Mouse (Mus musculus): ENCODE results near the gene Car15. TPM values are rescaled to one million over a fixed set of nuclear protein-coding genes. Genes with fewer than 3 reads are reported as not detected.

The Car15 gene
- total RNA-seq, 2 experiments from 2014 or later, result 2.9 to 8.8 TPM

GRCm38 (mm10) chr16:17833681-17834399 is 4.3 kb downstream of the Car15 start:
- no peak for DNase-seq (ENCODE audit: low spot score in 2 of 2)

- DNase-seq (ENCODE audit: low spot score in 2 of 2), result no peak
These were observed 4.9 kb downstream of the Car15 start for GRCm38 (mm10) chr16:17833321-17833680.

- DNase-seq (ENCODE audit: low spot score in 2 of 2), result no peak
These were observed 5.3 kb downstream of the Car15 start, which contains the start of gene B830017H08Rik for GRCm38 (mm10) chr16:17832821-17833220. Gene B830017H08Rik (plus strand): TSS chr16:17833121.

- no peak for DNase-seq (ENCODE audit: low spot score in 2 of 2)
These were observed 6.4 kb downstream of the Car15 start for GRCm38 (mm10) chr16:17831781-17832180.

GRCm38 (mm10) chr16:17830385-17831178 is 7.6 kb downstream of the Car15 start:
- DNase-seq (ENCODE audit: low spot score in 2 of 2), result no peak

GRCm38 (mm10) chr16:17828867-17829266 is 9.3 kb downstream of the Car15 start:
- no peak for DNase-seq (ENCODE audit: low spot score in 2 of 2)

GRCm38 (mm10) chr16:17828229-17828628 is 9.9 kb downstream of the Car15 start:
- no peak for DNase-seq (ENCODE audit: low spot score in 2 of 2)

- no peak for DNase-seq (ENCODE audit: low spot score in 2 of 2)
These were observed 11.7 kb downstream of the Car15 start for GRCm38 (mm10) chr16:17826500-17826899.

- DNase-seq (ENCODE audit: low spot score in 2 of 2), result no peak
These were observed 21.6 kb downstream of the Car15 start for GRCm38 (mm10) chr16:17816528-17816927.

- DNase-seq (ENCODE audit: low spot score in 2 of 2), result no peak
These were observed 22.5 kb downstream of the Car15 start for GRCm38 (mm10) chr16:17815411-17816402.

- DNase-seq (ENCODE audit: low spot score in 2 of 2), result no peak
These were observed 25.0 kb downstream of the Car15 start for GRCm38 (mm10) chr16:17813173-17813572.

GRCm38 (mm10) chr16:17812120-17812519 is 26.0 kb downstream of the Car15 start:
- DNase-seq (ENCODE audit: low spot score in 2 of 2), result no peak

- DNase-seq (ENCODE audit: low spot score in 2 of 2), result no peak
These were observed 28.5 kb downstream of the Car15 start for GRCm38 (mm10) chr16:17809711-17810110.

GRCm38 (mm10) chr16:17809125-17809524 is 29.0 kb downstream of the Car15 start:
- DNase-seq (ENCODE audit: low spot score in 2 of 2), result no peak

GRCm38 (mm10) chr16:17807192-17808009 is 30.8 kb downstream of the Car15 start:
- peak; percentile 69 for DNase-seq (ENCODE audit: low spot score in 2 of 2)

GRCm38 (mm10) chr16:17806581-17807191 is 31.5 kb downstream of the Car15 start:
- no peak for DNase-seq (ENCODE audit: low spot score in 2 of 2)

GRCm38 (mm10) chr16:17804982-17805381 is 33.2 kb downstream of the Car15 start:
- no peak for DNase-seq (ENCODE audit: low spot score in 2 of 2)

- no peak for DNase-seq (ENCODE audit: low spot score in 2 of 2)
These were observed 33.7 kb downstream of the Car15 start for GRCm38 (mm10) chr16:17804449-17804912.

GRCm38 (mm10) chr16:17803675-17804448 is 34.3 kb downstream of the Car15 start:
- DNase-seq (ENCODE audit: low spot score in 2 of 2), result no peak
